Mouse (Mus musculus): ENCODE results near the gene Skiv2l. TPM values are rescaled to one million over a fixed set of nuclear protein-coding genes. Genes with fewer than 3 reads are reported as not detected.
"Not testable (repeated sequence)": the region's sequence is repeated elsewhere in the genome, so short reads cannot be mapped to it uniquely, and the experiment has no call there.

The Skiv2l gene
- polyA plus RNA-seq, 1 experiment from 2014 or later = 57.1 TPM

DNA sequence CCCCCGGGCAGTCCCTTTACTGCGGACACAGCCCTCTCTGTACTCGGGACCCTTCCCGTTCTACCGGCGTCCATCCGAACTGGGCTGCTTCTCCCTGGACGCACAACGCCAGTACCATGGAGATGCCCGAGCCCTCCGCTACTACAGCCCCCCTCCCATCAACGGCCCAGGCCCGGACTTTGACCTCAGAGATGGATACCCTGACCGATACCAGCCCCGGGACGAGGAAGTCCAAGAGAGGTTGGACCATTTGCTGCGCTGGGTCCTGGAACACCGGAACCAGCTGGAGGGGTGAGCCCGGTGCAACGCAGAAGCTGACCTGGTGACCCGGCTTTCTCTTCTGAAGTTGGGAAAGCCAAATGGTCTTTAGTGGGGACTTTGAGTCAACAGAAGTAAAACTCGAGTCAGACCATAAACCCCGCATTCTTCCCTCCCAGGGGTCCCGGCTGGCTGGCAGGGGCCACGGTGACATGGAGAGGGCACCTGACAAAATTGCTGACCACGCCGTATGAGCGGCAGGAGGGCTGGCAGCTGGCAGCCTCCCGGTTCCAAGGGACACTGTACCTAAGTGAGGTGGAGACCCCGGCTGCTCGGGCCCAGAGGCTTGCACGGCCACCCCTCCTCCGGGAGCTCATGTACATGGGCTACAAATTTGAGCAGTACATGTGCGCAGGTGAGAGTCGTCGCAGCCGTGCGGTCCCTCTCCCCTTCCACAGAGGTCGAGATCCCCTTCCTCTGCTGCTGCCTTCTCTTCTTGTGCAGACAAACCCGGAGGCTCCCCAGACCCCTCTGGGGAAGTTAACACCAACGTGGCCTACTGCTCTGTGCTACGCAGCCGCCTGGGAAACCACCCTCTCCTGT lies 12.3 kb downstream of the Skiv2l start:
- no peaks in the 10 kb centered on the region for H3K9me3 ChIP-seq
- H3K4me1 ChIP-seq = peaks cover 27% of the 10 kb centered on the region
- peak; percentile 16 for DNase-seq (ENCODE audit: low spot score)
- H3K4me3 ChIP-seq = peak overlapping the region; percentile 78
- peaks cover 61% of the 10 kb centered on the region for H3K36me3 ChIP-seq (replicated peaks)
- no peaks in the 10 kb centered on the region for H3K27me3 ChIP-seq (replicated peaks; ENCODE audit: low read depth, poor library complexity, severe bottlenecking)
- peak overlapping the region; percentile 83 for H3K27ac ChIP-seq (replicated peaks)
- 38% methylated on average over 43 of the region's 43 CpGs for WGBS

DNA sequence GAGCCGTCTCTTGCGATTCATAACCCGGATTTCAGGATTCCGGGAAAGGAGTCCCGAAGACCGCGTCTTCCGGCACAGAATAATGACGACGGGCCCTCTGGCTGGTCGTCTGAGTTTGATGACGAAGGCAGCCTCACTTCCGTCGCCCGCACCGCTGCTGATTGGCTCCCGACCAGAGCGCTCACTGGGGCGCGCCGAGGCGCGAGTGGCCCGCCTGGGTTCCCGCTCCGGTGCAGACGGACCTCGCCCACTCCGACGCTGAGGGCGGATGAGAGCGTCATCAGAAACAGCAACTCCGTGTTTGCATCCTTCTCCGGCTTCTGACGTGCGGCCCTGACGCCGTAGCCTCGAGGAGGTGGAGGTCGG lies 13.2 kb downstream of the Skiv2l start, which contains the start of the genes Stk19 and Dxo:
TSS of gene Stk19 (minus strand) at position 90 of the 366 bp plus-strand sequence.
TSS of gene Dxo (plus strand) at position 164 of the 366 bp plus-strand sequence.
- peaks cover 27% of the 10 kb centered on the region for H3K4me1 ChIP-seq
- peak within 1 kb of the TSS; percentile 83 for H3K27ac ChIP-seq (replicated peaks)
- under 1% methylated on average over 40 of the region's 40 CpGs for WGBS
- H3K27me3 ChIP-seq (replicated peaks; ENCODE audit: low read depth, poor library complexity, severe bottlenecking) = no peaks in the 10 kb centered on the region
- DNase-seq (ENCODE audit: low spot score) = peak; percentile 97
- H3K4me3 ChIP-seq = peak within 1 kb of the TSS; percentile 78
- peaks cover 61% of the 10 kb centered on the region for H3K36me3 ChIP-seq (replicated peaks)
- H3K9me3 ChIP-seq = no peaks in the 10 kb centered on the region

DNA sequence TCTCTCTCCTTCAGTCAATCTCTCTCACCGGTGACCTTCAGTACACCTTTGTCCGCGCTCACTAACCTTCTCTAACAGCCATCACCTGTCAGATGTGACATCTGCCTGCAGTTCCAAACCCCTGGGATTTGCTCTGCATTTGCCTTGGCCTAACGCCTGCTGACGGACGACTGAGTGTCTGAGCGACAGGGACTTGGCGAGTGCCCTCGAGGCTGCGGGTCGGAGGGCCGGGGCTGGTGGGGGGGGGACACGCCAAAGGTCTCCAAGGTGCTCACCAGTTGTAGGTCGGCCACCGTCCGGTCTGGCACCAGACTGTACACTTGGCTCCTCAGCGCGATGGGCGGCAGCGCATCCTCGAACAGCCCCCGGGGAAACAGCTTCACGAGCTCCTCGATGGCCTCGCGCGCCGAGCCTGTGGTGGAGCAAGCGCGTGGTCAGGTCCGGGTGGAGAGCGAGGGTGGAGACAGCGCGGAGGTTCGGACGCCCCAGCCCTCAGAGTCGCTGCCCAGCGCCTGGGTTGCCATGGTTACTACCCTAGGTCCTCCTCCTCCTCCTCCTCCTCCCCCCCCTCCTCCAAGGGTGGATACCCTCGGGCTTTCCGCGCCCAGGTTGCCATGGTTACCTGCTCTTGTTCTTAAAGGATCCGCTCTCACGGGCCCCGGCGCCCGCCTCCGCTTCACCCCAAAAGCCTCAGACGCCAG lies 13.7 kb downstream of the Skiv2l start:
- Histone ChIP-seq H3K4me1 (peaks cover 27% of the 10 kb centered on the region), H3K9me3 (no peaks in the 10 kb centered on the region), H3K27ac (replicated peaks) (peak overlapping the region; percentile 83), H3K4me3 (peak overlapping the region; percentile 78), H3K36me3 (replicated peaks) (peaks cover 60% of the 10 kb centered on the region), H3K27me3 (replicated peaks; ENCODE audit: low read depth, poor library complexity, severe bottlenecking) (no peaks in the 10 kb centered on the region)
- WGBS = 5% methylated on average over 48 of the region's 48 CpGs
- DNase-seq (ENCODE audit: low spot score) = no peak

DNA sequence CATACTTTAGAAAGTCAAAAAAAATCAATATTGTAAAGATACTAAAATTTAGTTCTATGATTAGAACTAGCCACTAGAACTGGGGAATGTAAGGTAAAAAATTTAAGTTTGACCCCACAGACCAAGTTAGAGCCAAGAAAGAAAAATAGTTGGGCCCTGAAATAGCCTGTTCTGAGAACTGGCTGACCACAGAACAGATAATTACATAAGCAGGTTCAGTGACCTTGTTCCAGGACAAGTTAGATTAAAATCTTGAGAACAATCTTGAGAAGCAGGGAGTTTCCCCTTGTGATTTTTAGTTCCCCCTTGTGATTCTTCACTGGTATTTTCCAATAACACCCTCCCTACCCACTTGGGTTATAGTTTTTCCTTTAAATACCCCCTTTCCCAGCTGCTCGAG lies 19.2 kb downstream of the Skiv2l start:
- WGBS = 91% methylated on average over 1 of the region's 1 CpGs
- not testable (repeated sequence) for H3K9me3 ChIP-seq; H3K27ac ChIP-seq (replicated peaks); H3K27me3 ChIP-seq (replicated peaks; ENCODE audit: low read depth, poor library complexity, severe bottlenecking); DNase-seq (ENCODE audit: low spot score); H3K4me3 ChIP-seq; H3K4me1 ChIP-seq
- H3K36me3 ChIP-seq (replicated peaks) = peaks cover 81% of the 10 kb centered on the region

DNA sequence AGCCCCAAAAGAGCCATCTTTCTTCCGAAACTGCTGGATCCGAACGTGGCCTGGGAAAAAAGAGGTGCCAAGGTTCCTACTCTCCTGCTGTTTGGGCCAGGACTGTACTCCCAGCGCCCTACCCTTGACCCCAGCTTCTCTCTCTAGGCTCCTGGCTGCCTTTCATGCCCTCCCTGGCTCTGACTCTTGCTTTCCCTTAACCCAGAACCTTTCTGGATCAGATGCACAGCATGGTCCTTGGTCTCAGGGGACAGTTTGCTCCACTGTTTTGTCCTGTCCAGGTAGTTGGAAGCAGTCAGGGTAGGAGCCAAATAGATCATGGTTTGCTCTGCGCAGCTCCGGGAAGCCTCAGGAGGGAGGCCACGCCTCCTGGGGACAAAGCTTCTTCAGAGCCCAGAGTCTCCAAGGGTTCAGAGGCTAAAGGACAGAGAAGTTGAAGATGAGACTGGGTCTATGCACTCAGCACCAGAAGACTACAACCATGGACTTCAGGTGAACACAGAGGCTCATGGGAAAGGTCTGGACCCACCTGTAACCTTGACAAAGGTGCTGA lies 35.1 kb downstream of the Skiv2l start:
- WGBS = 81% methylated on average over 7 of the region's 7 CpGs
- DNase-seq (ENCODE audit: low spot score) = no peak
- Histone ChIP-seq H3K27ac (replicated peaks) (no peak overlapping the region), H3K9me3 (no peaks in the 10 kb centered on the region), H3K4me1 (0 out of 2 replicates have a peak, but pooled peaks cover 5% of the 10 kb centered on the region), H3K27me3 (replicated peaks; ENCODE audit: low read depth, poor library complexity, severe bottlenecking) (no peaks in the 10 kb centered on the region), H3K36me3 (replicated peaks) (no peaks in the 10 kb centered on the region), H3K4me3 (no peak overlapping the region)

DNA sequence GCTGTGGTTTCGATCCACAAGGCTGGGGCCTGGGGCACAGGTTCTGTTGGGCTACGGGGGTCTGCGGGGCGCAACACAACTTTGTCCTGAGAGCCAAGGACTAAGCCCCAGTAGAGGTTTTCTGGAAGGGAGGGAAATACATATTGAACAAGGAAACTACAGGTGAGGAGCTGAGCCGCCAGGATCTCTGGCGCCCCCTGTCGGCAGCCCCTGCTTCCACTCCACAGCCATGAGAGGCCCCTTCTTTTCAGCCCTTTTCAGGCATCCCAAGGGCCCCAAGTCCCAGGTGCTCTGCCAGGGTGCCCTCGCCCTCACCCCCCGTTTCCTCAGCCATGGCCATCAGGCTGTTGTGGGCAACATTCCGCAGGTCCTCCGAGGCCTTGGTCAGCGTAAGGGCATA lies 36.3 kb downstream of the Skiv2l start:
- H3K36me3 ChIP-seq (replicated peaks); H3K4me3 ChIP-seq; H3K27ac ChIP-seq (replicated peaks); H3K9me3 ChIP-seq; H3K27me3 ChIP-seq (replicated peaks; ENCODE audit: low read depth, poor library complexity, severe bottlenecking); H3K4me1 ChIP-seq: not testable (repeated sequence)
- 57% methylated on average over 12 of the region's 12 CpGs for WGBS
- DNase-seq (ENCODE audit: low spot score) = peak; percentile 54

DNA sequence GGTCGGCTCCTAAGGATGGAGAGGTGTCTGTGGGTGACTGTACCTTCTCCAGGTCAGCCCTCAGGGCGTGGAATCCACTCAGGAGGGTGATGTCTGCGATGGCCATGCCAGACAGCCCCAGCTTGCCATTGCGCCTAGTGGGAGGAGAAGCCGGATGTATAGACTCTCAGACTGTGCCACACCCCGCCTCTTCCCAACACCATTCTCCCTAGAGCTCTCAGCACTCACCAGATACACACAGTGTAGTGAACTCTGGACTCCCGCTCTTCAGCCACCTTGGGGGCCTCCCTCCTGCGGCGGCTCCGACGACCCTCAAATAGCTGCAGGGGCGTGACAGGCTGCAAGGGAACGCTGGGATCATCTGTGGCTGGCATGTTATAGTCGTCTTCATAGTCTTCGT lies 38.7 kb downstream of the Skiv2l start:
- Histone ChIP-seq H3K27ac (replicated peaks) (no peak overlapping the region), H3K36me3 (replicated peaks) (no peaks in the 10 kb centered on the region), H3K9me3 (no peaks in the 10 kb centered on the region), H3K27me3 (replicated peaks; ENCODE audit: low read depth, poor library complexity, severe bottlenecking) (no peaks in the 10 kb centered on the region), H3K4me1 (0 out of 2 replicates have a peak, but pooled peaks cover 5% of the 10 kb centered on the region), H3K4me3 (no peak overlapping the region)
- 73% methylated on average over 15 of the region's 15 CpGs for WGBS
- no peak for DNase-seq (ENCODE audit: low spot score)

DNA sequence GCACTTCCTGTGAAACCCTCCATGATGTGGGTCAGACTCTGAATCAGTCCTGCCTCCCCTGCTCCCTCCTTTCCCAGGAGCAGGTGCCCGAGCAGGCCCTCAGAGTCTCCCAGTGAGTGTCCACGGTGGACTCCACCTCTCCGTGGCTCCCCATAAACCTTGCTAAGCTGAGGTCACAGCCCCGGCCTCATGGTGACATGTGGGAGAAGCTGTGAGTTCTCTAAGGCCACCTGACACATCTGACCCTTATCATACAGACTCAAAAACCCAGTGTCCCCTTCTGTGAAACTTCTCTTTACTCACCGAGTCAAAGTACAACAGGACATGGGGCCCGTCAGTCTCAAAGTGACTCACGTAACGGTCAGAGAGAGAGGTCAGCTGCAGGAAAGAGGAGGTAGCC lies 39.2 kb downstream of the Skiv2l start:
- not testable (repeated sequence) for H3K9me3 ChIP-seq; H3K36me3 ChIP-seq (replicated peaks); H3K27me3 ChIP-seq (replicated peaks; ENCODE audit: low read depth, poor library complexity, severe bottlenecking); DNase-seq (ENCODE audit: low spot score); H3K4me1 ChIP-seq; H3K4me3 ChIP-seq; H3K27ac ChIP-seq (replicated peaks)
- 88% methylated on average over 8 of the region's 8 CpGs for WGBS

DNA sequence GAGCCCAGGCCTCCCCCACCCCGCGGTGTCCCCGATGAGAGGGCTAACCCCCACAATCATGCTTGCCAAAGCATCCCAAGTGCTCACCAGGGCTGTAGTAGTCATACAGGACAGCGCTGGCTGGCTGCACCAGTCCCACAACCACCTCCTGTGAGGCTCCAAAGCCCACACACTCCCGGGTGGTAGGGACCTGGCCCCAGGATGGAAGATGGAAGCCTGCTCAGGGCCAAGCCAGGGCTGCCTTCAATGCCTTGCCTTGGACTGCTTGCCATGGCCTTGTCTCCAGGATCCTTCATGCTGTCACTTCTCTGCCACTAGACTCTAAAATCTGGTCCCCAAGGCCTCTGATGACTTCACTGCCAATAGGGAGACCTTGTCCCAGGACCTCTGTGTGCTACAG lies 39.6 kb downstream of the Skiv2l start:
- H3K4me3 ChIP-seq; H3K4me1 ChIP-seq; H3K36me3 ChIP-seq (replicated peaks); DNase-seq (ENCODE audit: low spot score); H3K9me3 ChIP-seq; H3K27ac ChIP-seq (replicated peaks); H3K27me3 ChIP-seq (replicated peaks; ENCODE audit: low read depth, poor library complexity, severe bottlenecking): not testable (repeated sequence)
- 88% methylated on average over 5 of the region's 5 CpGs for WGBS

DNA sequence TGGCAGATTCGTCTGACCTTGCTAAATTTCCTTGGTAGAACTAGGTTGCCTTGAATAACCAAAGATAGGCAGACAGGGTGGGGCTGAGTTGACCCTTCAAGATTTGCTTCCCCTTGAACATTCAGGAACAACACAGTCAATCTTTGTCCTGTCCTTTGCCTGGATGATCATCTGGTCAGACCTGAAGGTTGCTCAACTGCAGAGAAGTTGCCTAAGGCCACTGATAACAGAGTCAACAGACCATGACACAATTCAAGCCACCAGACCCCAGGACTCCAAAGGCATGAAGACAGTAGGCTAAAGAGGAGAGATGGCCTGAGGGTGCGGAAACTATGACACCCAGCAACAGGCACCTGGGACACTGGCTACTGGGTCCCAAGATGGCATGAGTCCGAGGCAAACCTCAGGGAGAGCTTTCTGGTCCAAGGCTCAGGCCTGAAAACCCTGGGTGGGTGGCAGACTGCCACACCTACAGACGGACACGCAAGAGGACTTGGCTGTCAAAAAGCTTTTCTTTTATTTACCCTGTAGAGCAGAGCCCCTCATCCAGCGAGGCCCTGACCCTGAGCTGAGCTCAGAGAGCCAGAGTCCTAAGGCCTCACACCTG lies 41.3 kb downstream of the Skiv2l start:
- Histone ChIP-seq H3K27ac (replicated peaks) (no peak overlapping the region), H3K4me1 (0 out of 2 replicates have a peak, but pooled peaks cover 5% of the 10 kb centered on the region), H3K27me3 (replicated peaks; ENCODE audit: low read depth, poor library complexity, severe bottlenecking) (no peaks in the 10 kb centered on the region), H3K36me3 (replicated peaks) (no peaks in the 10 kb centered on the region), H3K4me3 (no peak overlapping the region), H3K9me3 (peaks cover 10% of the 10 kb centered on the region)
- no peak for DNase-seq (ENCODE audit: low spot score)
- 83% methylated on average over 6 of the region's 6 CpGs for WGBS

DNA sequence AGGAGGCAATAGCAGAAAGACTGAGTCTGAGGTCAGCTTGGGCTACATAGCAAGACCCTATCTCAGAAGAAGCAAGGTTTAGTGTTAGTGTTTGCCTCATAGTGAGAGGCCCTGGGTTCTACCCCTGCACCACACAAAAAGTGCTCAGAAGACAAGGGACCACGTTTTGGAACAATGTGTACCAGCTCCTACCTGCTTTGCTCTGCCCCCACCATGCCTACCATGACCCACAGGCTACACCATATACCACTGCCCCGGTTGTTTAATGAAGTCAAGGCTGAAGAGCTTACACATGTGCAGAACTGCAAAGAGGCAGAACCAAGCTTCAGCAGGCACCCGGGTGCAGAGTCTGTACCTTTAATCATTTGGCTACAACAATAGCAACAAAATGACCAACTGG lies 42.8 kb downstream of the Skiv2l start:
- H3K4me3 ChIP-seq = no peak overlapping the region
- no peaks in the 10 kb centered on the region for H3K36me3 ChIP-seq (replicated peaks)
- H3K9me3 ChIP-seq = peaks cover 10% of the 10 kb centered on the region
- 66% methylated on average over 3 of the region's 3 CpGs for WGBS
- H3K4me1 ChIP-seq = 0 out of 2 replicates have a peak, but pooled peaks cover 5% of the 10 kb centered on the region
- no peak overlapping the region for H3K27ac ChIP-seq (replicated peaks)
- no peak for DNase-seq (ENCODE audit: low spot score)
- no peaks in the 10 kb centered on the region for H3K27me3 ChIP-seq (replicated peaks; ENCODE audit: low read depth, poor library complexity, severe bottlenecking)

DNA sequence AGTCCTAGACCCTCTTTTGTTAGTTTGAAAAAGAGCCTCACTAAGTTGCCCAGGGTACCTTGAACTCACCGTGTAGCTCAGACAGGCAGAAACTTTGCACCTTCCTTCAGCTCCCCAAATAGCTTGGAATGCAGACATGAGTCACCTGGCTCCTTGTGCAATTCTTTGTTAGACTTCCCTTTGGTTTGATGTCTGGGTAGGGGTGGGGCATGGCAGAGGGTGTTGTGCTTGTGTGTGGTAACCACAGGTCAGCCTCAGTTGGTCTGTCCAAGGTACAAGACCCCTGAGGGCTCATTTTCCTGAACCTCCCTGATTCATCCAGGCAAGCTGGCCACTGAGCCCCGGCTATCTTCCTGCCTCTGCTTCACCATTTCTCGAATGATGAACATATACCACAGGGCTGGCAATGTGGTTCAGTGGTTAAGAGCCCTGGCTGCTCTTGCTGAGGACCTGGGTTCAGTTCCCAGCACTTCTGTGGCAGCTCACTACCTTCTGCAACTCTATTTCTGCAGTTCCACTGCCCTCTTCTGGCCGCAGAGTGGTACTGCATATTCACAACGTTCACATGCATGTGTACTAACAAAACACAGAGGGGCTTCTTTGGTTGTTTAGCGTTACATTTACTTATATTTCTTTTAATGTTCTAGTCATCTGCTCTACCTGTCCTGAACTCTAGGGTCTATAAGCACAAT lies 45.0 kb downstream of the Skiv2l start:
- DNase-seq (ENCODE audit: low spot score) = no peak
- peaks cover 10% of the 10 kb centered on the region for H3K9me3 ChIP-seq
- WGBS = 77% methylated on average over 6 of the region's 6 CpGs
- no peak overlapping the region for H3K4me3 ChIP-seq
- no peaks in the 10 kb centered on the region for H3K4me1 ChIP-seq
- no peaks in the 10 kb centered on the region for H3K27me3 ChIP-seq (replicated peaks; ENCODE audit: low read depth, poor library complexity, severe bottlenecking)
- no peak overlapping the region for H3K27ac ChIP-seq (replicated peaks)
- no peaks in the 10 kb centered on the region for H3K36me3 ChIP-seq (replicated peaks)

All from embryonic facial prominence, embryonic 10.5 days (tissue).